Comparison of ENCODE assay signal across 24 mouse cellular contexts in the genomic region with DNA sequence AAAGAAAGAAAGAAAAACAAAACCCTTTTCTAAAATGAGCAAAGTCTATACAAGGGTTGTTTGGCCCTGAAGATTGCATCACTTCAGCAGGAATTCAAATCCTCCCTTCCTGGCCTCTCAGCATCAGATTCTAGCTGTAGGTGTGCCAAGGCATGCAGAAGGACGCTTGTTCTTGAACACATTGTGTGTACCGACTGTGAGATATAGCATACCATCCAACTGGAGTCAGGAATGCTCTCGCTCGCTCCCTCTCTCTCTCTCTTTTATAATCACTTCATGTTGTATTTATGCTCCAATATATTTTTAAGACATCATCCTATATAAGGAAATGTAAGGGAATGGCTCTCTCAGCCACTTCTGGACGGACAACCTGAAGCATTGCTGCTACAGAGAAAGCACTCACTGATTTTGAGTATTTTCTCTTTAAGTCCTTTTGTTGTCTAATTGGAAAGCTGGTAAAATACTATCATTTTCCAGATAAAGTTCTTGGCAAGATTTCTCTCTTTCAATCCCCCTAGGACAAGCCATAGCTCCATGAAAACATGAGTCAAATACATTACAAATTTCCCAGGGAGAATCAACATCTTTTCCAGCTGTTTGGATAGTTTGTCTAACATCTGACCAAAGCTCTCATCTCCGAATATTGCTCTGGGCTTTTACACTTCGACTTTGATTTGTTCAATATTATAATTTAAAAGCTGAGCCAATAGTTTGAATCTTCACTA.
A peak's percentile ranks its signal among the peaks of the same experiment; 100 is the strongest.
DNase-seq lines count a peak whose midpoint lies in the region; ATAC-seq lines count a peak whose summit lies in the region.
"Had no signal": no experiment of that assay in that cellular context is flagged by ENCODE, and none has a peak within 500 bp of the region (broad histone marks: within the 10 kb centered on the region; RNA-seq: fewer than 3 reads in every experiment).

No protein-coding gene starts in this region.

- no peak overlapping the region for H3K4me2 ChIP-seq in midbrain, embryonic 11.5 days
- H3K4me2 ChIP-seq in midbrain, embryonic 15.5 days: no peak overlapping the region
- H3K4me2 ChIP-seq: forebrain, embryonic 13.5 days; hindbrain, embryonic 13.5 days; kidney, embryonic 15.5 days; limb, embryonic 13.5 days; liver, embryonic 13.5 days; neural tube, embryonic 13.5 days; stomach, embryonic 15.5 days had no signal

- WGBS in midbrain, embryonic 11.5 days: 93% methylated on average over 7 of the region's 7 CpGs
- WGBS in midbrain, embryonic 15.5 days: 90% methylated on average over 7 of the region's 7 CpGs

- DNase-seq in gastrocnemius, adult 18-20 months (ENCODE audit: low spot score): peak; percentile 24
- no peak for DNase-seq in gastrocnemius, postnatal 4 days (ENCODE audit: low spot score in 2 of 2)
- peak; percentile 43 to 54 for DNase-seq in heart, adult 9 months (ENCODE audit: low spot score in 2 of 2)
- no peak for DNase-seq in heart, postnatal 10 days
- peak; percentile 62 for DNase-seq in midbrain, embryonic 11.5 days (ENCODE audit: low spot score, missing footprints)
- DNase-seq in skeletal muscle tissue, adult 2 months (ENCODE audit: low read depth, low spot score): peak; percentile 54
- no peak for DNase-seq in layer of hippocampus, adult 9-11 months
- DNase-seq: adrenal gland, postnatal 25 days; cerebellum, adult 9-10 months; gastrocnemius, postnatal 10 days; kidney, adult 11 months; kidney, postnatal 36 days; liver, embryonic 13.5 days; thymus, postnatal 25 days had no signal

- H3K4me1 ChIP-seq in midbrain, embryonic 11.5 days (ENCODE audit: control insufficient read depth, insufficient read depth, low read length): no peaks in the 10 kb centered on the region
- H3K4me1 ChIP-seq in midbrain, embryonic 15.5 days: no peaks in the 10 kb centered on the region
- H3K4me1 ChIP-seq: heart, embryonic 10.5 days; hindbrain, embryonic 13.5 days; kidney, embryonic 15.5 days; liver, embryonic 13.5 days; neural tube, embryonic 13.5 days; stomach, embryonic 15.5 days had no signal

- H3K27ac ChIP-seq in midbrain, embryonic 11.5 days (ENCODE audit: low read depth, low read length): no peak overlapping the region
- H3K27ac ChIP-seq in midbrain, embryonic 15.5 days: no peak overlapping the region
- H3K27ac ChIP-seq: forebrain, embryonic 13.5 days; heart, embryonic 10.5 days; hindbrain, embryonic 13.5 days; kidney, embryonic 15.5 days; limb, embryonic 13.5 days; liver, embryonic 13.5 days; neural tube, embryonic 13.5 days; stomach, embryonic 15.5 days had no signal

- no peaks in the 10 kb centered on the region for H3K27me3 ChIP-seq in midbrain, embryonic 11.5 days (ENCODE audit: control insufficient read depth, insufficient read depth, low read length)
- no peaks in the 10 kb centered on the region for H3K27me3 ChIP-seq in midbrain, embryonic 15.5 days (replicated peaks)
- H3K27me3 ChIP-seq: forebrain, embryonic 13.5 days; hindbrain, embryonic 13.5 days; kidney, embryonic 15.5 days; limb, embryonic 13.5 days; liver, embryonic 13.5 days; neural tube, embryonic 13.5 days; stomach, embryonic 15.5 days had no signal

- H3K9ac ChIP-seq in midbrain, embryonic 11.5 days (ENCODE audit: low read length): no peak overlapping the region
- no peak overlapping the region for H3K9ac ChIP-seq in midbrain, embryonic 15.5 days
- H3K9ac ChIP-seq: forebrain, embryonic 13.5 days; hindbrain, embryonic 13.5 days; kidney, embryonic 15.5 days; limb, embryonic 13.5 days; liver, embryonic 13.5 days; neural tube, embryonic 13.5 days; stomach, embryonic 15.5 days had no signal

- H3K36me3 ChIP-seq in midbrain, embryonic 11.5 days (ENCODE audit: control insufficient read depth, insufficient read depth, low read length): no peaks in the 10 kb centered on the region
- H3K36me3 ChIP-seq in midbrain, embryonic 15.5 days (replicated peaks): no peaks in the 10 kb centered on the region
- H3K36me3 ChIP-seq: heart, embryonic 10.5 days; hindbrain, embryonic 13.5 days; kidney, embryonic 15.5 days; liver, embryonic 13.5 days; neural tube, embryonic 13.5 days; stomach, embryonic 15.5 days had no signal

- intact Hi-C loops in heart, postnatal 10 days (cut with DNase I): no loop called here

- H3K9me3 ChIP-seq in midbrain, embryonic 11.5 days (ENCODE audit: control insufficient read depth, low read length): no peaks in the 10 kb centered on the region
- no peaks in the 10 kb centered on the region for H3K9me3 ChIP-seq in midbrain, embryonic 15.5 days
- H3K9me3 ChIP-seq: forebrain, embryonic 13.5 days; heart, embryonic 10.5 days; hindbrain, embryonic 13.5 days; kidney, embryonic 15.5 days; limb, embryonic 13.5 days; liver, embryonic 13.5 days; neural tube, embryonic 13.5 days; stomach, embryonic 15.5 days had no signal

- no peak overlapping the region for H3K4me3 ChIP-seq in midbrain, embryonic 11.5 days (ENCODE audit: low read depth, low read length)
- H3K4me3 ChIP-seq in midbrain, embryonic 15.5 days: no peak overlapping the region
- H3K4me3 ChIP-seq: forebrain, embryonic 13.5 days; heart, embryonic 10.5 days; hindbrain, embryonic 13.5 days; kidney, embryonic 15.5 days; limb, embryonic 13.5 days; liver, embryonic 13.5 days; myocyte; neural tube, embryonic 13.5 days; stomach, embryonic 15.5 days had no signal

- no peak for ATAC-seq in midbrain, embryonic 11.5 days (ENCODE audit: low FRiP score)
- no peak for ATAC-seq in midbrain, embryonic 15.5 days (replicated peaks)
- ATAC-seq: forebrain, embryonic 13.5 days; midbrain, embryonic 16.5 days had no signal

Comparison
In these comparisons a context has a peak if more than half of its experiments do, and no peak if none do; other contexts are left out.
1. DNase-seq: peak in gastrocnemius, adult 18-20 months (single experiment), heart, adult 9 months (2 of 2), midbrain, embryonic 11.5 days (single experiment) and skeletal muscle tissue, adult 2 months (single experiment); none in gastrocnemius, postnatal 4 days (0 of 2), heart, postnatal 10 days (0 of 2) and layer of hippocampus, adult 9-11 months (single experiment).